Mouse (Mus musculus): ENCODE data around the gene Polr2a.

Polr2a gene

GRCm38 (mm10) chr11:69784793-69785272 is 26.4 kb upstream of the Polr2a start:
- no peak for DNase-seq (ENCODE audit: low read depth in 2 of 2, low spot score in 2 of 2)

DNA sequence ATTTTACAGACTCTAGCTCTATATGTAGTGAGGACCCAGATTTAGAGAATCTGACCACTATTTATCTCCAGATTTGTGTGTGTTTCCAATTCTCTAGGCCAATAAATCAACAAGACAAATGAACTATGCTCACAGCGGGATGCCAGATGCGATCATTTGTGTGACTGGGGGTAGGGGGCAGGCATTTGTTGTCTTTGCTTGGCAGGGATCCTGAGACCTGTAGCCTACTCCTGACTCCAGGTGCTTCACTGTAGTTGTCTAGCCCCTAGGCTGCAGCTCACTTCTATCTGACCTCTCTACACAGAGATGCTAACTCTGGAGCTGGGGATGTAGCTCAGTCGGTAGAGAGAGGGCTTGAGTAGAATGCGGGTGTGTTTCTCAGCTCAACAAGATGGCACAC is 23.4 kb upstream of the Polr2a start:
- no peak for DNase-seq (ENCODE audit: low read depth in 2 of 2, low spot score in 2 of 2)

GRCm38 (mm10) chr11:69778985-69779384 is 20.5 kb upstream of the Polr2a start:
- no peak for DNase-seq (ENCODE audit: low read depth in 2 of 2, low spot score in 2 of 2)

- no peak for DNase-seq (ENCODE audit: low read depth in 2 of 2, low spot score in 2 of 2)
Measured at GRCm38 (mm10) chr11:69778258-69778982, 20.0 kb upstream of the Polr2a start.

- no peak for DNase-seq (ENCODE audit: low read depth in 2 of 2, low spot score in 2 of 2)
Measured at GRCm38 (mm10) chr11:69777504-69778257, 19.2 kb upstream of the Polr2a start.

GRCm38 (mm10) chr11:69776488-69776887 is 18.1 kb upstream of the Polr2a start:
- no peak for DNase-seq (ENCODE audit: low read depth in 2 of 2, low spot score in 2 of 2)

DNA sequence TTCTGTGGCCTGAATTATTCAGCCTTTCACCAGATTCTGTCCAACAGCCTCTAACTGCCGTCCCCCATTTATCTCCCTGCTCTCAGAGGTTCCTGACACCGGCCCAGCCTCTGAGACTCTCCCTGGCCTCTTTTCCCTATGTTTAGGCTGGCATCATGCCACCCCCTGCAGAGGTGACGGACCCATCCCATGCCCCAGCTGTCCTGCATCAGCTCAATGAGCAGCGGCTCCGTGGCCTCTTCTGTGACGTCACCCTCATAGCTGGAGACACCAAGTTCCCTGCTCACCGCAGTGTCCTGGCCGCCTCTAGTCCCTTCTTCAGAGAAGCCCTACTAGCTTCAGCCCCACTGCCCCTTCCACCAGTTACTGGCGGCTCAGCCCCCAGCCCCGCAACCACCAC is 17.3 kb upstream of the Polr2a start:
- no peak for DNase-seq (ENCODE audit: low read depth in 2 of 2, low spot score in 2 of 2)

GRCm38 (mm10) chr11:69774961-69775360 is 16.5 kb upstream of the Polr2a start:
- DNase-seq (ENCODE audit: low read depth in 2 of 2, low spot score in 2 of 2), result no peak

DNA sequence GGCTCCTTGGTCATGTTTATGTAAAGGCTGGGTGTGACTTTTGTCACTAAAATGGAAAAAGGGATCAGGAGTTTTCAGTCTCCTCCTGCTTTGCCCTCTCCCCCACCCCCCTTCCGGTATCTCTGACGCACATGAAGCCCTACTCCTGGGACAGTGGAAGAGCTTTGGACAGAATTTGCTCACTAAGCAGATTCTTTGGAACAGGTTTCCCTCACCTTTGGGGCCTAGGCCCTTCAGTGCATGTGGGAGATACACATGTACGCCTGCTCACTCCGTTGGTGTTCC is 9.1 kb upstream of the Polr2a start:
- DNase-seq (ENCODE audit: low read depth in 2 of 2, low spot score in 2 of 2), result no peak

- DNase-seq (ENCODE audit: low read depth in 2 of 2, low spot score in 2 of 2), result no peak
Measured at GRCm38 (mm10) chr11:69766872-69767624, 8.6 kb upstream of the Polr2a start.

DNA sequence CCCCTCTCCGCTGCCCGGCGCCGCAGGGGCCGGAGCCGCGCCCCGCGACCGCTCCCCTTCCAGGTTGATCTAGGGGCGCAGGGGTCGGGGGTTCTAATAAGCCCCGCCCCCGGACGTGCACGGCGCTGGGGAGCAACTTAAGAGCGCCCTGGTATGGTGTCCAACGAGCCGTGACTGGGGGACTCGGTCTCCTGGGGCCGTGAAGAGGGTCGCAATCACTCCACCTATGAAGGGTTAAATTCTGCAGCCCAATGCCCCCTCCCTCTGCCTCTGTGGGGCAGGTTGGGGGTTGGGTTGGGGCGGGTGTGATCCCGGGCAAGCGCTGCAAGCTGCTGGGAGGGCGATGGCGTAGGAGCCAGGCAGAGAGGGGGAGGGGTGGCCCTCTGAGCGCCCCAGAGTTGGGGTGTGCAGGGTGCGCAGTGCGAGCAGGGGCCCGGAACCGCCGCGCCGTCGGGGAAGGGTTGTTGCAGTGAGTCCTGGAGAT is 7.7 kb upstream of the Polr2a start:
- peak; percentile 67 to 82 for DNase-seq (ENCODE audit: low read depth in 2 of 2, low spot score in 2 of 2)

DNA sequence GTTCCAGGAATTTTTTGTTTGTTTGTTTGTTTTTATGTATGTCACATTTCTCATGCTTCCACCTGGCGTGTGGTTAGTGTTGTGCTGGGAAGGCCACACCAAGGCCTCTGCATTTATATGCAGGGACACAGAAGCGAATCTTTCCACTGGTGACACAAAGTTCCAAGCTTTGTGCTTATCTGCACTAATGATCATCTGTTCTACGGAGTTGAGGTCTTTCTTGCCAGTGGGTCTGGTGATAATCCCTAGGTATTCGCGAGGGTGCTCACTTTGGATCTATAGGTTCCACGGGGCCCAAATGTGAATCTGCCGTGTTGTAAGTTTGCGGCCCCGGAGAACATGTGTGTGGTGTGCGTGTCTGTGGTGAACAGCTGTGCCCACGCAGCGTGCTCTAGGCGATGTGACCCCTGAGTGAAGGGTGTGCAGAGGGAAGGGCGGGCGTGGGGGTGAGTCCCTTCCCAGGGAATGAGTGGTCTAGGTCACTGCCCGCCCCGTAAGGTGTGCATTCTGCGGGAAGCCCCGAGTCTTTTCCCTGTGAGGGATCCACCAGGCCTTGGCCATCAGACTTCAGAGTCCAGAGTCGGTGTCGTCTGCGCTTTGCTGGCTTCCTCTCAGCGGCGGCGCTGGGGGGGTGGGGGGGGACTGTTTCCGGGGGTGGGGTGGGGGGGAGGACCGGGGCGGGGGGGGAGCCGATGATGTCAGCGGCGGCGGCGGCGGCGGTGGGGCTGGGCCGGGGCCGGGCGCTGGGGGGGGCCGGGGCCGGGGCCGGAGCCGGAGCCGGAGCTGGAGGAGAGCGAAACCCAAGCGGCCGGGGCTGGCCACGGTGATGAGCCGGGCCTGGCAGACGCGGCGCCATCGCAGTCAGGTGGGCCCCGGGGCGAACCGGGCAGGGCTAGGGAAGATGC is 7.0 kb upstream of the Polr2a start, which contains the start of gene Zbtb4:
Gene Zbtb4 (plus strand): TSS at position 692 of the 905 bp plus-strand sequence.
- peak; percentile 23 to 30 for DNase-seq (ENCODE audit: low read depth in 2 of 2, low spot score in 2 of 2)

DNA sequence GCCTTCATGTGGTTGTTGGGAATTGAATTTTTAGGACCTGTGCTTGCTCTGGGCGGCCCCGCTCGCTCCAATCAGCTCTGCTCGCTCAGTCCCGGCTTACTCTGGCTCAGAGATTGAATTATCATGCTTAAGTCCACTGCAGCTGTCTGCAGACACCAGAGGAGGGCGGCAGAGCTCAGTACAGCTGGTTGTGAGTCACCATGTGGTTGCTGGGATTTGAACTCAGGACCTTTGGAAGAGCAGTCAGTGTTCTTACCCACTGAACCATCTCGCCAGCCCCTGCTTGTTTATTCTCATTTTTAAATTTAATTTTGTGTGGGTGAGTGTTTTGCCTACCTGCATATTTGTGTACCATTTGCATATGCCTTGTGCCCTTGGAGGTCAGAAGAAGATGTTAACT is 5.1 kb upstream of the Polr2a start:
- DNase-seq (ENCODE audit: low read depth in 2 of 2, low spot score in 2 of 2), result no peak

DNA sequence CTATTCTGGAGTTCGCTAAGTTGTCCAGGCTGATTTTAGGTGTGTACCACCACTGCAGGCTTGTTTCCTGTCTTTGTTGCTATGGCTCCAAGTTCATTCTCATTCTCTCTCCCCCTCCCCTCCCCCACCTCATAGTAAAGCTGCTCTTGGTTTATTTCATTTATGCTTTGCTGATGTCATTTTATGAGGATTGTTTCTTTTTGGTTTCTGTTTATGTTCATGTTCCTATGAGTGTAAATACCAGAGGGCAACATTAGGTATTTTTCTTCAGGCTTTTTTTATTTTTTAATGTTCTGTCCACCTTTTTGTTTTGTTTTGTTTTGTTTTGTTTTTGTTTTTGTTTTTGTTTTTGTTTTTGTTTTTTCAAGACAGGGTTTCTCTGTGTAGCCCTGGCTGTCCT is 3.4 kb upstream of the Polr2a start, which contains the start of gene Slc35g3:
Gene Slc35g3 (minus strand): TSS at position 101 of the 400 bp plus-strand sequence.
- DNase-seq (ENCODE audit: low read depth in 2 of 2, low spot score in 2 of 2), result no peak

GRCm38 (mm10) chr11:69760901-69761200 is 2.4 kb upstream of the Polr2a start:
- DNase-seq (ENCODE audit: low read depth in 2 of 2, low spot score in 2 of 2), result no peak

DNA sequence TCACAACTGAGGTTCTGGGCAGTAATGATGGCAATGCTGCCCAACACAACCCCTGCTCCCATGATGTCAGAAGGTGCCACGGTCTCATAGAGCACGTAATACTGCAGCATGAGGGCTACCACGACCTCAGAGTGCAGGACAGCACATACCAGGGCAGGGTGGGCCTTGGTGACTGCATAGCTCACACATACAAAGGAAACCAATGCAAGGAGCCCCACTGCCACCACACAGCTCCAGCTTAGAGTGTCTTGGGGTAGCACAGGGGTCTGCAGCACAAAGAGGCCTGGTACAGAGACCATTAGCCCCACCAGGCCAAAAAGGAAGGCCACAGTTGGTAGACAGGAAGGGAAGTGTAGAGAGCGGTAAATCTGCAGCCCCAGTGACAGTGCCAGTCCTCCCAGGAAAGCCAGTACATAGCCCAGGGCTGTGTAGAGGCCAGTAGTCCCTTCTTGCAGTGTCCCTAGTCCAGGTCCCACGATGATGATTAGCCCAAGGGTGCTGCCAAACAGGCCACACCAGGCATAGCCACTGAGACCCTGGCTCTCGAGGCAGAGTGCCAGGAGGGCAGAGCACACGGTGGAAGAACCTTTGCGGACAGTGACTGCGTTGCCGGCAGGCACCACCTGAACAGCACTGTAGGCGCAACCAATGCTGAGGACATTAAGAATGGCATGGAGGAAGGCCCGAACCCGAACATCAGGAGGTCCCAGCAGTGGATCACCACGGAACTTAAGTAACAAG is 1.9 kb upstream of the Polr2a start:
- no peak for DNase-seq (ENCODE audit: low read depth in 2 of 2, low spot score in 2 of 2)

DNA sequence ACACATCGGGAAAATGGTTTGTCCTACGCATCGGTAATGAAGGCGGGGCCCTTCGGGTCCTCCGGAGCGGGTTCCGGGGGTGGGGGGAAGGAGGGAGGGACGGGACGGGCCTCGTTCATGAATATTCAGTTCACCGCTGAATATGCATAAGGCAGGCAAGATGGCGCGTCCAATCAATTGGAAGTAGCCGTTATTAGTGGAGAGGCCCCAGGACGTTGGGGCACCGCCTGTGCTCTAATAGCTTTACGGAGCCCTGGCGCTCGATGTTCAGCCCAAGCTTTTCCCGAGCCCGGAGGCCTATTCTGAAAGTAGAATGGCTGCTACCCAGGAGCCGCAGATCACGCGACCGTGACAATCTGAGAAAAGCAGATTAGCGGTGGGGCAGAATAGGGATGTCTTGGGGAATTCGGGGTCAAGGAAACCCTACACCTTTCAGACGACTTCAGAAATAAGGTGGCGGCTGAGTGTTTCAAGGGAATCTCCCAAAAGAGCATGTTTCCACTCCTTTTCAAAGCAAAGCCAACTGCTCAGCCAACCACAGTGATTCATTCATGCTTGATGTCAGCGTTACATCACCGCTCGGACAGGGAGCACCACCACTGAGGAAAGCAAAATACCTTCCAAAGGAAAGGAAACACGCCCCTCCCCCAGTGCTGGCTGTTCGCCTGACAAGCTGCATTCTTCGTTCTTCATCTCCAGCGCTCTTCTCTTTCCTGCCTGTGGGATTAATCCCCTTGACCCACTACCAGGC is 709 bp upstream of the Polr2a start:
- peak in 1 of 2 experiments; percentile 62 for DNase-seq (ENCODE audit: low read depth in 2 of 2, low spot score in 2 of 2)

- peak; percentile 96 for DNase-seq (ENCODE audit: low read depth in 2 of 2, low spot score in 2 of 2)
Measured at GRCm38 (mm10) chr11:69758090-69758456, 364 bp downstream of the Polr2a start.

GRCm38 (mm10) chr11:69757303-69758089 is 941 bp downstream of the Polr2a start:
- no peak for DNase-seq (ENCODE audit: low read depth in 2 of 2, low spot score in 2 of 2)

All from CD8-positive naive resting alpha-beta T cell, adult 2 months (primary cell).